Mouse (Mus musculus) hindbrain, postnatal 0 days (tissue): Measurements from ENCODE around the gene Tmem273. TPM values are rescaled to one million over a fixed set of nuclear protein-coding genes. Genes with fewer than 3 reads are reported as not detected.

Source experiments
- ATAC-seq: fragments of 200-750 bp; cut with Nextera tagmentation; 2 replicates; pipeline ENCODE4 v1.8.0; 2017; ENCODE audit warnings: mild to moderate bottlenecking, moderate TSS enrichment, moderate library complexity
- DNase-seq: peaks from one replicate; pipeline ENCODE4 v3.0.0-alpha.2; 2015; ENCODE audit warnings: low spot score
- H3K27ac ChIP-seq: fragments of 300-500 bp; sonication (generic); 2 replicates; pipeline ENCODE4 v1.5.1; 2014; ENCODE audit warnings: mild to moderate bottlenecking
- H3K27me3 ChIP-seq: fragments of 300-500 bp; sonication (generic); 2 replicates; pipeline ENCODE4 v1.6.1; 2014; ENCODE audit warnings: low read length, mixed read lengths; ENCODE audit not compliant: insufficient read depth
- H3K36me3 ChIP-seq: fragments of 300-500 bp; sonication (generic); 2 replicates; pipeline ENCODE4 v1.6.1; 2014; ENCODE audit warnings: low read length, mixed read lengths; ENCODE audit not compliant: insufficient read depth
- H3K4me1 ChIP-seq: fragments of 300-500 bp; sonication (generic); 2 replicates; pipeline ENCODE4 v1.6.1; 2014; ENCODE audit warnings: antibody characterized with exemption, low read length, mixed read lengths; ENCODE audit not compliant: insufficient read depth
- H3K4me2 ChIP-seq: fragments of 300-500 bp; sonication (generic); 2 replicates; pipeline ENCODE4 v1.6.1; 2014; ENCODE audit warnings: low read depth, mild to moderate bottlenecking, low read length, moderate library complexity, mixed read lengths
- H3K4me3 ChIP-seq: fragments of 300-500 bp; sonication (generic); 2 replicates; pipeline ENCODE4 v1.5.1; 2014; ENCODE audit warnings: low read length
- H3K9ac ChIP-seq: fragments of 300-500 bp; sonication (generic); replicated peaks from 2 replicates; pipeline ENCODE4 v1.6.1; 2014; ENCODE audit warnings: mild to moderate bottlenecking, low read length, moderate library complexity, mixed read lengths
- H3K9me3 ChIP-seq: fragments of 300-500 bp; sonication (generic); 2 replicates; pipeline ENCODE4 v1.6.1; 2016; ENCODE audit warnings: low read length, mixed read lengths
- CTCF ChIP-seq: IDR thresholded peaks from 2 replicates; pipeline ENCODE4 v1.5.1; 2016; ENCODE audit warnings: antibody characterized with exemption, control low read depth, low read depth
- WGBS: fragments of 180-500 bp; shearing (Covaris S2); extraction: QIAGEN DNeasy Blood & Tissue Kit; methylation state at CpG from one replicate; pipeline ENCODE4 v1.1.7; 2014; 5-methylcytosine and 5-hydroxymethylcytosine counted together
- polyA plus RNA-seq: library from polyadenylated mRNA; unstranded; fragments of >200 nt; fragmentation: Nextera tagmentation; extraction: Ambion mirVana; gene quantifications from 2 replicates; pipeline ENCODE4 v1.2.1, GENCODE M21; 2015
- total RNA-seq: library from RNA; depleted of rRNA; stranded (reverse); fragments of >200 nt; gene quantifications from 2 replicates; pipeline ENCODE4 v1.2.3, GENCODE M21; 2014

Gene Tmem273
- total and polyA plus RNA-seq, 2 experiments from 2014 or later = 0.16 to 1.2 TPM

DNA sequence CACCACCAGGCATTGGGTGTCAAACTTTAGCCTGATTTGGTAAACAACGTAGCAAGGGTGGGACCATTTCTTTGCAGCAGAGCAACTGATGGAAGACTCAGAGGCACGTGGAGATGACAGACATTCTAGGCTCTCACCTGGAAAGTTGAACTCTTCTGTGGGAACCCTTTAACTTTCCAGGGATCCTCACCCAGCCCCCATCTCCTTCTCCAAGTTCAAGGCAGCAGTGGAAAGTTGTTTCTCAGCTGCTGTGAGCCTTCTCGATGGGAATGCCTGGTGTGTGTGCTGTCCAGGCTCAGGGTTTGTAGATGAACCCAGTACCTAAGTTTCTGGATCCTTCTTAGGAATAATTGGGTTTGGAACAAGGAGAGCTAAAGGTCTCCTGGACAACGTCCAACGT, 70.5 kb downstream of the Tmem273 start:
- peak overlapping the region; percentile 93 for H3K4me2 ChIP-seq
- no peak overlapping the region; the same call in 1 of the 2 replicates for H3K9ac ChIP-seq
- ATAC-seq = no peak
- peaks cover 8% of the 10 kb centered on the region; the same call in 1 of the 2 replicates for H3K4me1 ChIP-seq
- WGBS = 40% methylated on average over 5 of the region's 5 CpGs
- H3K27ac ChIP-seq = no peak overlapping the region
- no peaks in the 10 kb centered on the region for H3K9me3 ChIP-seq
- DNase-seq = no peak
- no peaks in the 10 kb centered on the region for H3K36me3 ChIP-seq
- H3K4me3 ChIP-seq = peak overlapping the region; percentile 55
- TF ChIP-seq CTCF = no peak
- H3K27me3 ChIP-seq = 0 out of 2 replicates have a peak, but pooled peaks cover 3% of the 10 kb centered on the region

DNA sequence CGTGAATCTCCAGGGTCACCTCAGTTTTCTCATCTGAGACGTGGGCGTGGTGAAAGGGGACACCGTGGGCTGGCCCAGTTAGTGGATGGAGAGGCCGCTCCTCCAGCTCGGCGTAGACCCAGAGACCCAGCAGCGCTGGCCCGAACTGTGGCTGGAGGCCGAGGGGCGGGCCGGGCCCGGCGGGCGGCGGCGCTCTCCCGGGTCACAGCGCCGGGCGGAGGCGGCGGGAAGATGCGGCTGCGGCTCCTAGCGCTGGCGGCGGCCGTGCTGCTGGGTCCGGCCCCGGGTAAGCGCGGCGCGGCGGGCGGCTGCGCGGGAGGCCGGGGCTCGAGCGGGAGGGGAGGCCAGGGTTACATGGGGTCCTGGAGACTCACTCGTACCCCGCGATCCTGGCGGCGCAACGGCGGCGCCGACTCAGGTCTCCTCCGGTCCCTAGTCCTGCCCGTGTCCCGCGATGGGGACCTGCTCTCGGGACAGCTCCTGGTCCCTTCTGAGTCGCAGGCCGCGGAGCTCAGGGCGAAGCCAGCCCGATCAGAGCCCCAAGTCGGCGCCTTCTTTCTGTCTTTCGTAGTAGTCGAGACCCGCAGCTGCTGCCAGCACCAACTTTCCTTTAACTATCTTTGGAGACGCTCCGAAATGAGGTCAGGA, 71.0 kb downstream of the Tmem273 start, which contains the start of gene Vstm4:
TSS of gene Vstm4 (plus strand) at position 76 of the 648 bp plus-strand sequence.
- no peak for TF ChIP-seq CTCF
- peak within 1 kb of the TSS; percentile 55 for H3K4me3 ChIP-seq
- under 1% methylated on average over 60 of the region's 68 CpGs for WGBS
- H3K4me1 ChIP-seq = peaks cover 14% of the 10 kb centered on the region; the same call in 1 of the 2 replicates
- H3K27ac ChIP-seq = peak within 1 kb of the TSS; percentile 60; the same call in 1 of the 2 replicates
- ATAC-seq = peak; percentile 89
- 0 out of 2 replicates have a peak, but pooled peaks cover 3% of the 10 kb centered on the region for H3K27me3 ChIP-seq
- peak; percentile 70 for DNase-seq
- H3K9me3 ChIP-seq = no peaks in the 10 kb centered on the region
- peak within 1 kb of the TSS; percentile 63 for H3K9ac ChIP-seq
- no peaks in the 10 kb centered on the region for H3K36me3 ChIP-seq
- H3K4me2 ChIP-seq = peak within 1 kb of the TSS; percentile 93

- no peak for DNase-seq
- H3K4me3 ChIP-seq = no peak overlapping the region
- H3K4me2 ChIP-seq = no peak overlapping the region
- peaks cover 14% of the 10 kb centered on the region; the same call in 1 of the 2 replicates for H3K4me1 ChIP-seq
- ATAC-seq = no peak
- WGBS = 87% methylated on average over 10 of the region's 10 CpGs
- no peaks in the 10 kb centered on the region for H3K9me3 ChIP-seq
- TF ChIP-seq CTCF = no peak
- no peak overlapping the region for H3K27ac ChIP-seq
- H3K27me3 ChIP-seq = 0 out of 2 replicates have a peak, but pooled peaks cover 3% of the 10 kb centered on the region
- H3K36me3 ChIP-seq = no peaks in the 10 kb centered on the region
- H3K9ac ChIP-seq = no peak overlapping the region
These were observed 72.6 kb downstream of the Tmem273 start for GRCm38 (mm10) chr14:32858361-32858760.

DNA sequence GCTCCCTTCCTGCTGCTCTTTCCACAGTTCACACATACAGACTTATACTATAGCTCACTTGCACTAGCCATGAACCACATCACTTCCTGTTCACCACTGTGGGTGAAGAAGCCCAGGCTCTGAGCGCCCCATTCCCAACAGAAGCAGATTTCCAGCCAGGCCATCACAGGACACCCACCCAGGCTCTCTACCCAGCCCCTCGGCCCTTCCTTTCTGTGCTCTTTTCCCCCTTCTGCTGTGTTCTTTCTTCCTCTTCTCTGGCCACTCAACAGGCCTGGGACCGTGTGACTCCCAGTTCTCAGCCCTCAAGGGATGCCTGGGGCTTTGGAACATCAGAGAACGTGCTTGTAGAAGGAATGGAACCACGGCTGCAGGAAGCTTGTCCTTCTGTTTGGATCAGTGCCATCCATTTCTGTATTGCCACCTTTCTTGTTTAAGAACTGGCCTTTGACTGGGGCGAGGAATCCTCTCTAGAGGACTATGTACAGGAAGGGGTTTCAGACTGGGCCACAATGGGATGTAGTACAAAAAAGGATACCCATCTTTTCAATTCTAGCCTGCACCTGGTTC, 73.3 kb downstream of the Tmem273 start:
- DNase-seq (no peak), ATAC-seq (no peak)
- Histone ChIP-seq H3K4me2 (no peak overlapping the region), H3K4me1 (peaks cover 14% of the 10 kb centered on the region; the same call in 1 of the 2 replicates), H3K9ac (no peak overlapping the region), H3K27me3 (0 out of 2 replicates have a peak, but pooled peaks cover 3% of the 10 kb centered on the region), H3K4me3 (no peak overlapping the region), H3K9me3 (no peaks in the 10 kb centered on the region), H3K27ac (no peak overlapping the region), H3K36me3 (no peaks in the 10 kb centered on the region)
- 71% methylated on average over 6 of the region's 6 CpGs for WGBS
- no peak for TF ChIP-seq CTCF

GRCm38 (mm10) chr14:32859831-32860569, 74.2 kb downstream of the Tmem273 start:
- no peaks in the 10 kb centered on the region for H3K9me3 ChIP-seq
- no peak for TF ChIP-seq CTCF
- no peak overlapping the region for H3K27ac ChIP-seq
- H3K27me3 ChIP-seq = 0 out of 2 replicates have a peak, but pooled peaks cover 3% of the 10 kb centered on the region
- DNase-seq (no peak), ATAC-seq (no peak)
- peaks cover 14% of the 10 kb centered on the region; the same call in 1 of the 2 replicates for H3K4me1 ChIP-seq
- H3K4me3 ChIP-seq = no peak overlapping the region
- no peak overlapping the region for H3K9ac ChIP-seq
- H3K36me3 ChIP-seq = no peaks in the 10 kb centered on the region
- no peak overlapping the region for H3K4me2 ChIP-seq
- WGBS = 56% methylated on average over 11 of the region's 11 CpGs

- 0 out of 2 replicates have a peak overlapping the region, but pooled peaks have one; percentile 8 for H3K27ac ChIP-seq
- no peak for TF ChIP-seq CTCF
- H3K4me2 ChIP-seq = no peak overlapping the region
- H3K4me1 ChIP-seq = peaks cover 14% of the 10 kb centered on the region; the same call in 1 of the 2 replicates
- H3K36me3 ChIP-seq = no peaks in the 10 kb centered on the region
- WGBS = 35% methylated on average over 6 of the region's 6 CpGs
- H3K4me3 ChIP-seq = no peak overlapping the region
- ATAC-seq (no peak), DNase-seq (peak; percentile 59)
- H3K9me3 ChIP-seq = no peaks in the 10 kb centered on the region
- H3K9ac ChIP-seq = no peak overlapping the region
- H3K27me3 ChIP-seq = 0 out of 2 replicates have a peak, but pooled peaks cover 3% of the 10 kb centered on the region
These were observed 75.4 kb downstream of the Tmem273 start for GRCm38 (mm10) chr14:32861149-32861581.
